ENCODE assay signal across 17 mouse cellular contexts in the genomic region with DNA sequence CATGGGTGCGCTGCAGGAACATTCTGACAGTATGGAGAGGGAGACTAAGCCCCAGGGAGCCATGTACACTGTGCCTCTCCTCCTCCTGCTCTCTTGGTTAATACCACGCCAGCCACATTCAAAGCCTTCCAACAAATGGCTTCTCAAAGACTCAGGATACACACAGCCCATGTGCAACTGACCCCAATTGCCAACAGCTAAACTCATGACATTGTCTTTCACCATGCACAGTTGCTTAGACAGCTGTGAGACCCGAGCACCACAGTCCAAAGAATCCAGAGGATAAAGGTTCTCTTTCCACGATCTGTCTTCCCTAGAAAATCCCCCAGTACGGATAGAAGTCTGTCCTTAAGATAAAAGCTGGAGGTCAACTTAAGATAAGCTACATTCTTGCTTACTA. TPM values are rescaled to one million over a fixed set of nuclear protein-coding genes. Genes with fewer than 3 reads are reported as not detected.
DNase-seq lines count a peak whose midpoint lies in the region; ATAC-seq and TF ChIP-seq lines count a peak whose summit lies in the region.
"Had no signal": no experiment of that assay in that cellular context is flagged by ENCODE, and none has a peak within 500 bp of the region (broad histone marks: within the 10 kb centered on the region; RNA-seq: fewer than 3 reads in every experiment).

No protein-coding gene starts in this region.

- H3K4me2 ChIP-seq in kidney, embryonic 16.5 days (replicated peaks; ENCODE audit: low read depth, low read length), result no peak overlapping the region
- no peak overlapping the region for H3K4me2 ChIP-seq in forebrain, embryonic 14.5 days (ENCODE audit: low read length)
- H3K4me2 ChIP-seq: embryonic facial prominence, embryonic 13.5 days had no signal

- ATAC-seq in kidney, embryonic 16.5 days (ENCODE audit: low FRiP score, low TSS enrichment), result no peak
- ATAC-seq in forebrain, embryonic 14.5 days, result no peak
- ATAC-seq in megakaryocyte progenitor cell, adult 5-6 weeks (replicated peaks; ENCODE audit: poor library complexity), result no peak
- ATAC-seq: forebrain, embryonic 16.5 days; Patski had no signal

- no peak overlapping the region for H3K9ac ChIP-seq in kidney, embryonic 16.5 days (replicated peaks; ENCODE audit: low read length)
- H3K9ac ChIP-seq in forebrain, embryonic 14.5 days (ENCODE audit: low read length), result no peak overlapping the region
- H3K9ac ChIP-seq: embryonic facial prominence, embryonic 13.5 days had no signal

- no peaks in the 10 kb centered on the region for H3K36me3 ChIP-seq in kidney, embryonic 16.5 days (ENCODE audit: insufficient read depth, low read length)
- no peaks in the 10 kb centered on the region for H3K36me3 ChIP-seq in testis, adult 2 months (ENCODE audit: control insufficient read depth, insufficient read depth, low read length)
- H3K36me3 ChIP-seq in forebrain, embryonic 14.5 days (ENCODE audit: control insufficient read depth, insufficient read depth, low read length), result no peaks in the 10 kb centered on the region
- H3K36me3 ChIP-seq: embryonic facial prominence, embryonic 13.5 days; midbrain, embryonic 10.5 days had no signal

- no peaks in the 10 kb centered on the region for H3K9me3 ChIP-seq in kidney, embryonic 16.5 days (ENCODE audit: low read length)
- H3K9me3 ChIP-seq in forebrain, embryonic 14.5 days (replicated peaks; ENCODE audit: control insufficient read depth, low read length), result no peaks in the 10 kb centered on the region
- H3K9me3 ChIP-seq: embryonic facial prominence, embryonic 13.5 days; midbrain, embryonic 10.5 days had no signal

- no peak overlapping the region for H3K4me3 ChIP-seq in gastrocnemius, adult 2 months
- no peak overlapping the region for H3K4me3 ChIP-seq in kidney, embryonic 16.5 days (ENCODE audit: low read length)
- H3K4me3 ChIP-seq in testis, adult 2 months (ENCODE audit: control insufficient read depth, low read depth, low read length), result no peak overlapping the region
- H3K4me3 ChIP-seq in forebrain, embryonic 14.5 days (ENCODE audit: low read depth, low read length), result no peak overlapping the region
- H3K4me3 ChIP-seq: embryonic facial prominence, embryonic 13.5 days; midbrain, embryonic 10.5 days had no signal

- no peak for TF ChIP-seq POLR2A in testis, adult 2 months (IDR thresholded peaks at IDR 0.05; ENCODE audit: control insufficient read depth, low read depth, low read length)

- 68% methylated on average over 5 of the region's 5 CpGs for WGBS in kidney, embryonic 16.5 days
- WGBS in forebrain, embryonic 14.5 days, result 71% methylated on average over 5 of the region's 5 CpGs

- TF ChIP-seq CTCF in gastrocnemius, adult 2 months (IDR thresholded peaks at IDR 0.05), result no peak
- no peak for TF ChIP-seq CTCF in testis, adult 2 months (IDR thresholded peaks at IDR 0.05; ENCODE audit: control insufficient read depth, insufficient read depth, insufficient replicate concordance, low read depth, low read length)

- no peaks in the 10 kb centered on the region for H3K27me3 ChIP-seq in kidney, embryonic 16.5 days (ENCODE audit: insufficient read depth, low read length)
- no peaks in the 10 kb centered on the region for H3K27me3 ChIP-seq in testis, adult 2 months (ENCODE audit: control insufficient read depth, insufficient read depth, low read length)
- H3K27me3 ChIP-seq in forebrain, embryonic 14.5 days (replicated peaks; ENCODE audit: control insufficient read depth, insufficient read depth, low read length), result no peaks in the 10 kb centered on the region
- H3K27me3 ChIP-seq: embryonic facial prominence, embryonic 13.5 days; Patski had no signal

- DNase-seq in gastrocnemius, adult 2 months, result no peak
- DNase-seq in gastrocnemius, postnatal 25 days, result no peak
- no peak for DNase-seq in kidney, adult 11 months
- no peak for DNase-seq in testis, postnatal 10 days (ENCODE audit: low spot score)
- DNase-seq in forebrain, embryonic 14.5 days (ENCODE audit: low spot score), result no peak
- DNase-seq: cerebellum, postnatal 25 days; gastrocnemius, postnatal 10 days; heart, postnatal 14 days; layer of hippocampus, postnatal 36 days; thymus, postnatal 25 days had no signal

- peak overlapping the region; percentile 91 for H3K27ac ChIP-seq in gastrocnemius, adult 2 months
- H3K27ac ChIP-seq in kidney, embryonic 16.5 days (ENCODE audit: low read length), result 0 out of 2 replicates have a peak overlapping the region, but pooled peaks have one; percentile 7
- H3K27ac ChIP-seq in testis, adult 2 months (ENCODE audit: control insufficient read depth, insufficient read depth, low read depth, low read length), result peak overlapping the region; percentile 58
- H3K27ac ChIP-seq in forebrain, embryonic 14.5 days (ENCODE audit: low read depth, low read length), result no peak overlapping the region
- H3K27ac ChIP-seq: embryonic facial prominence, embryonic 13.5 days; midbrain, embryonic 10.5 days had no signal

- intact Hi-C loops in gastrocnemius, adult 2 months (cut with DNase I), result loop anchor here (1.0 kb wide), 1 partner anchor 20 kb away; no protein-coding TSS in a partner anchor

- H3K4me1 ChIP-seq in kidney, embryonic 16.5 days (ENCODE audit: insufficient read depth, low read length), result peaks cover 61% of the 10 kb centered on the region
- H3K4me1 ChIP-seq in testis, adult 2 months (ENCODE audit: control insufficient read depth, insufficient read depth, low read length), result peaks cover 16% of the 10 kb centered on the region
- no peaks in the 10 kb centered on the region; the same call in 1 of the 2 replicates for H3K4me1 ChIP-seq in forebrain, embryonic 14.5 days (ENCODE audit: control insufficient read depth, insufficient read depth, low read length)

RNA-seq across cellular contexts. Expression of gene Foxo3, which starts 27.9 kb away (rescaled TPM):
- 10 to 100 TPM; 25.7 to 40.5 TPM for total RNA-seq in gastrocnemius, adult 2 months (2021)
- total RNA-seq in gastrocnemius, postnatal 25 days (2021), result 10 to 100 TPM; 21.6 to 22.6 TPM
- 5.9 and 6.3 TPM in 2 replicates for polyA plus RNA-seq in kidney, embryonic 16.5 days (2015; fragmentation: Nextera tagmentation; extraction: Ambion mirVana)
- polyA plus RNA-seq in testis, adult 2 months (2012; rRNA removed), result 9.8 and 9.9 TPM in 2 replicates
- polyA plus RNA-seq in forebrain, embryonic 14.5 days (2014; fragmentation: Nextera tagmentation; extraction: Ambion mirVana), result 5.4 and 5.6 TPM in 2 replicates
- 19.9 and 23.7 TPM in 2 replicates for total RNA-seq in megakaryocyte progenitor cell, adult 5-6 weeks (2015)
- 20.1 and 22.8 TPM in 2 replicates for total RNA-seq in megakaryocyte progenitor cell, adult 5-6 weeks (2017)
